Mouse (Mus musculus) forebrain, embryonic 12.5 days (tissue): Measurements from ENCODE around the gene Stac3. TPM values are rescaled to one million over a fixed set of nuclear protein-coding genes. Genes with fewer than 3 reads are reported as not detected.

Experiments used
- ATAC-seq: fragments of 200-750 bp; cut with Nextera tagmentation; 2 replicates; pipeline ENCODE4 v1.8.0; 2017; ENCODE audit warnings: moderate TSS enrichment; ENCODE audit not compliant: low FRiP score
- H3K27ac ChIP-seq: fragments of 300-500 bp; sonication (generic); 2 replicates; pipeline ENCODE4 v1.5.1; 2016; ENCODE audit warnings: mild to moderate bottlenecking
- H3K27me3 ChIP-seq: fragments of 300-500 bp; sonication (generic); 2 replicates; pipeline ENCODE4 v1.6.1; 2016; ENCODE audit warnings: mild to moderate bottlenecking
- H3K36me3 ChIP-seq: fragments of 300-500 bp; sonication (generic); replicated peaks from 2 replicates; pipeline ENCODE4 v1.6.1; 2016; ENCODE audit warnings: mild to moderate bottlenecking
- H3K4me1 ChIP-seq: fragments of 300-500 bp; sonication (generic); 2 replicates; pipeline ENCODE4 v1.6.1; 2016
- H3K4me2 ChIP-seq: fragments of 300-500 bp; sonication (generic); 2 replicates; pipeline ENCODE4 v1.6.1; 2016; ENCODE audit warnings: mild to moderate bottlenecking, moderate library complexity
- H3K4me3 ChIP-seq: fragments of 300-500 bp; sonication (generic); replicated peaks from 2 replicates; pipeline ENCODE4 v1.5.1; 2016; ENCODE audit warnings: mild to moderate bottlenecking
- H3K9ac ChIP-seq: fragments of 300-500 bp; sonication (generic); 2 replicates; pipeline ENCODE4 v1.6.1; 2016; ENCODE audit warnings: mild to moderate bottlenecking
- H3K9me3 ChIP-seq: fragments of 300-500 bp; sonication (generic); 2 replicates; pipeline ENCODE4 v1.6.1; 2016
- WGBS: fragments of 180-500 bp; shearing (Covaris S2); methylation state at CpG from one replicate; pipeline ENCODE4 v1.1.7; 2016; 5-methylcytosine and 5-hydroxymethylcytosine counted together
- polyA plus RNA-seq: library from polyadenylated mRNA; unstranded; fragments of >200 nt; fragmentation: Nextera tagmentation; extraction: Ambion mirVana; gene quantifications from 2 replicates; pipeline ENCODE4 v1.2.1, GENCODE M21; 2016

The Stac3 gene
- polyA plus RNA-seq, 1 experiment from 2014 or later: 1.8 TPM

DNA sequence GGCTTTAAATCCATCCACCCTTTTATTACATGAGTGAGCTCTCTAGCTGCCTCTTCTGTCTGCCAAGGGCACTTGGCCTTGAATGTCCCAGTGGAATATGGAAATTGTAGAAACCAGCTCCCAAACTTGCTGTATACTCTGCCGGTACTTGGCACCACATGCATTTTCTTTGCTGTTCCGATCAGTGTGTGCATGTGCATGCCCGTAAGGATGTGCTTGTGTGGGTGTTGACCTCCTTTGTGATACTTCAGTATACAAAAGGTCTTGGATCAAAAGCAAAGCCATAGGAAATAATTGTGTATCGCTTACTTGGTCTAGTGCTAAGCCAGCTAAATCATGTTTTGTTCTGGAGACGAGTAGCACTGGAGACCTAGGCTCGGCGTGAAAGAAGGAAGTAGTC is 12.6 kb upstream of the Stac3 start:
- ATAC-seq: no peak
- Histone ChIP-seq H3K4me2 (no peak overlapping the region), H3K4me1 (no peaks in the 10 kb centered on the region), H3K27me3 (no peaks in the 10 kb centered on the region), H3K9me3 (no peaks in the 10 kb centered on the region), H3K27ac (no peak overlapping the region), H3K36me3 (peaks cover 78% of the 10 kb centered on the region), H3K4me3 (no peak overlapping the region), H3K9ac (no peak overlapping the region)
- WGBS: 88% methylated on average over 7 of the region's 7 CpGs

DNA sequence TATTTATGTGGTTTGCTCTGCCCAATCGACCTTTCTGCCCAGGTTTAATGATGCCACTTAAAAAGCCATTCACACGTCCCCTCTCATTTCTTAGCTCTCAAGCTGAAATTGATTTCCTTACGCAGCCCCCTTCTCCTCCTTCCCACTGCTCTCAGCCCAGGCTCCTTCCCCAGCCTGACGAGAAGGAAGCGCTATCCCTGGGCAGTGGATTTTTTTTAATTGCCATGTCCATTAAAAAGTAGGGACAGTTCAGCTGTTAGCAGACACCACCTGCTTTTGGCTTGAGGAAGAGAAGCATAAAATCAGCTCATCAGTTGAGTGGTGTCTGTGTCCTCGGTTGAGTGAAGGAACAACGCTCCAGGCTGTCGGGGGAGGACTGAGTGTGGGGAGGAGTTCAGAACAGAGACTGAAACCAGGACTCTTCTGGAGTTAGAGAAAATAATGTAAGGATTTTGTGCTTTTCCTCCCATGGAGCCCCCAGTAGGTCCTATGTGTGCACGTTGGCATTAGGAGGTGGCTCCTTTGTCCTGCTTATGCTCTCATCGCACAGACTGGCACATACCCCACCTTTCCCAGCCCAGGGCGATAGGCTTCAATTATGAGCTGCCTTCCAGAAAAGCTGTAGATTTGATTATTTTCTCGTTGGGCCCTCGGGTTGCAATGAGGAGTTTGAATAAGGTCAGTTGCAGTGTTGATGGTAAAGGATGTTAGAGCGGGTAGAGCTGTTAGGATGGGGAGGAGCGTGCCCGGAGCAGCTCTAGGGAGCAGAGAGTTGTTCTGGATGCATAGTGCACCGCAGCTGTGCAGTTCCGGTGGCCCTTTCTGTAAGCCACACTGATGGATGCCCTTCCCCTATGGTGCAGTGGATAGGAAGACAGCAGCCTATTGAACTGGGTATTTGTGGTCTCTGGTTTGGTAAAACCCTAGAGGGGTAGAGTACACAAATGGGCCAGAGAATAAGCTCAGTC is 11.0 kb upstream of the Stac3 start:
- Histone ChIP-seq H3K4me1 (no peaks in the 10 kb centered on the region), H3K4me3 (no peak overlapping the region), H3K9ac (no peak overlapping the region), H3K27me3 (no peaks in the 10 kb centered on the region), H3K4me2 (no peak overlapping the region), H3K27ac (peak overlapping the region; percentile 50; the same call in 1 of the 2 replicates), H3K36me3 (peaks cover 76% of the 10 kb centered on the region), H3K9me3 (no peaks in the 10 kb centered on the region)
- 84% methylated on average over 18 of the region's 18 CpGs for WGBS
- no peak for ATAC-seq

DNA sequence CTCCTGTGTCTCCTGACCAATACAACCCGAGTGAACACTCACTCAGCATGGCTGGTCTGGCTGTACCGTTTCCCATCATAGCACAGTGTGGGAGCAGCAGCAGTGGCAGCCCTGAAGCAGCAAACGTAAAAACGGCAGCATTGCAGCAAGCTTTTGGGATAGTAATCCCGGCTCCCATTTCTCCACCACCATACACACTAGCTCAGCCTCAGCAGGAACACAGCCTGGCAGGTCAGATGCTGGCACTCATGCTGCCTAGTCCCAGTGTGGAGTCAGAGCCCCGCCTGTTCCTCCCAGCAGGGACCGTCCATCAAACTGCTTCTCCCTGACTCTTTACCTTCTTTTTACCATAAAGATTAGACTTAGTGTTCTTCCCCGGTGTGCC is 10.4 kb upstream of the Stac3 start:
- Histone ChIP-seq H3K4me1 (no peaks in the 10 kb centered on the region), H3K4me2 (no peak overlapping the region), H3K9ac (no peak overlapping the region), H3K27ac (peak overlapping the region; percentile 50; the same call in 1 of the 2 replicates), H3K9me3 (no peaks in the 10 kb centered on the region), H3K27me3 (no peaks in the 10 kb centered on the region), H3K36me3 (peaks cover 78% of the 10 kb centered on the region), H3K4me3 (no peak overlapping the region)
- ATAC-seq: no peak
- 82% methylated on average over 8 of the region's 8 CpGs for WGBS

DNA sequence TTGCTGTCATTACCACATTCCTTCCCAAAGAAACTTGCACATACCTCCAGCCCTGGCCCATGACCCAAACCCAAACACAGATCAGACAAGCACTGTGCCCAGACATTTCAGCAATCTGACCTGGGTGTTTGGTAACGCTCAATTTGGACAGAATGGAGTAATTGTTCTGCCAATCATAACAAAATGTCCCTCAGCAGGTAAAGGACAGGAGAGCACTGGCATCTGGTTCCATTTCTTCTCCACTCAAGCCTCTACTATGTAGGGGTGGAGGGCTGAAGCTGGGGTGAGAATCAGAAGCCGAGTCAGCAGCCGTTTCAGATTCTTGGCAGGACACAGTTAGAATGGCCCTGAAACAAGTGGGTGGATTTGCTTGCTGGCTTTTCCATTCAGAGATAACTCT is 9.4 kb upstream of the Stac3 start:
- 87% methylated on average over 3 of the region's 3 CpGs for WGBS

DNA sequence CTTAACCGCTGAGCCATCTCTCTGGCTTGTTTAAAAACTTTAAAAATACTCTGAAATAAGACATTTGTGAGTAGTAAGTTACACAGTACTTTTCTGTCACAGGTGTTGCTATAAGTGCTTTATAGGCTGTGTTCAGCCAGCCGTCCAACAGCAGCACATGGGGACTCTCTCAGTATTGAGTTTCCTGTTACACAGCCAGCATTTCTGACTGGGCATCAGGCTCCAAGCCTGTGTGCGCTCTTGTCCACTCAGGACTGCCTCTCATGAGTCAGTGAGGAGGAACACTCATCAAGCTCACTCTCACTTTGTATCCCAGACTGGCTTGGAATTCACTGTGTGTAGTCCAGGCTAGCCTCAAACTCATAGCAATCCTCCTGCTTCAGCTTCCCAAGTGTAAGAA is 5.3 kb upstream of the Stac3 start:
- peaks cover 84% of the 10 kb centered on the region for H3K36me3 ChIP-seq
- H3K4me2 ChIP-seq: no peak overlapping the region
- no peak overlapping the region for H3K4me3 ChIP-seq
- no peak overlapping the region for H3K27ac ChIP-seq
- H3K9ac ChIP-seq: no peak overlapping the region
- ATAC-seq: no peak
- no peaks in the 10 kb centered on the region for H3K27me3 ChIP-seq
- WGBS: 97% methylated on average over 3 of the region's 3 CpGs
- no peaks in the 10 kb centered on the region for H3K4me1 ChIP-seq
- H3K9me3 ChIP-seq: no peaks in the 10 kb centered on the region

More for the DNA sequence above, 9.4 kb upstream of the Stac3 start:
- Histone ChIP-seq H3K9me3 (no peaks in the 10 kb centered on the region), H3K4me2 (no peak overlapping the region), H3K36me3 (peaks cover 85% of the 10 kb centered on the region), H3K4me3 (no peak overlapping the region), H3K4me1 (no peaks in the 10 kb centered on the region), H3K27ac (no peak overlapping the region), H3K27me3 (no peaks in the 10 kb centered on the region), H3K9ac (no peak overlapping the region)
- ATAC-seq: no peak

DNA sequence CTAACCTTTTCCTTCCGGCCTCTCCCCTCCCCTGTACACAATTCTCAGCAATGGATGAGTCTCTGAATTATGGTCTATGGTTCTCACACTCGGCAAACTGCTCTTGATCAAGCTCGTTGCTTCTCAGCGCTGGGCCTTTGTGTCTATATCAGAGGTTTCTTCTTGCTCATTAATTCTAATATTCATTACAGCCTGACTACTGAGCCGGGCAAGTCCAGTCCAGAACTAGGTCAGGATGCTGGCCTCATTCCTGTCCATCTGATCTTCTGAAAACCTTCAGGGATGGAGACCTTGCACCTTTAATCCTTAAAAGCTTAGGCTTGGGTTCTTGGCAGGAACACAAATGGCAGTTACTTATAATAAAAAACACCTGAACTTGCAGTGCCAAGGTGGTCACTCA is 2.0 kb upstream of the Stac3 start:
- Histone ChIP-seq H3K27me3 (no peaks in the 10 kb centered on the region), H3K36me3 (peaks cover 53% of the 10 kb centered on the region), H3K4me1 (no peaks in the 10 kb centered on the region), H3K4me3 (no peak overlapping the region), H3K27ac (no peak overlapping the region), H3K9ac (no peak overlapping the region), H3K9me3 (no peaks in the 10 kb centered on the region), H3K4me2 (no peak overlapping the region)
- 86% methylated on average over 5 of the region's 5 CpGs for WGBS
- no peak for ATAC-seq

DNA sequence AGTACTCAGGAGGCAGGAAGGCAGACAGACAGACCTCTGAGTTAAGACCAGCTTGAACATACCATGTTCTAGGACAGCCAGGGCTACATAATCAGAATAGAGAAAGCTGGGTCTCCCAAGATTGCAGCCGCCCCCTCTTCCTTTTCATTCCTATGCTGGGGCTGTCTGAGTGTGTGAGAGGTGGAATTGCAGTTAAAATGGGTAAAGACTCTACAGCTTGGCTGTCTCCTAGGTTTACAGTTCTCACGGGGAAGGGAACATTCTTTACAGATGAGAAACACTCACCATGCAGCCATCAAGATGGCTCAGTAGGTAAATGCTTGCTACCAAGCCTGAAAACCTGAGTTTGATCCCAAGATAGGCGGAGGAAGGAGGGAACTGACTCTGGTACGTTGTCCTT is 1.4 kb upstream of the Stac3 start:
- ATAC-seq: no peak
- Histone ChIP-seq H3K4me3 (no peak overlapping the region), H3K36me3 (peaks cover 48% of the 10 kb centered on the region), H3K9me3 (no peaks in the 10 kb centered on the region), H3K4me2 (no peak overlapping the region), H3K27me3 (no peaks in the 10 kb centered on the region), H3K27ac (no peak overlapping the region), H3K4me1 (no peaks in the 10 kb centered on the region), H3K9ac (no peak overlapping the region)
- WGBS: 82% methylated on average over 4 of the region's 4 CpGs

DNA sequence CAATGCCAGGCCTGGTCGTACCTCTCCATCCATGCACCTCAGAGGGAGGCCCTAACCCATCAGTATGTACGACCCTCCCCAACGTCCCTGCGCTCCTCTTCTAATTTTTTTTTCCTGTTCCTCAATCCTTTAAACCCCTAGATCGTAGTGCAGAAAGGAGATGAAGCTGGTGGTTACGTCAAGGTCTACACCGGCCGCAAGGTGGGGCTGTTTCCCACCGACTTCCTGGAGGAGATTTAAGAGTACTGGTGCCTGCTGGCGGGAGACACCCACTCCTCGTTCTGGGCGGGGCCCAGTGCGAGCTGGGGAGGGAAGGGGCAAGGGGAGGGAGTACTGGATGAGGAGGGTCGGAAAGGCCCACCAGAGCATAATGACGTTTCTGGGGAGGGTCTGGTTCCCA is 6.8 kb downstream of the Stac3 start:
- no peak for ATAC-seq
- H3K36me3 ChIP-seq: no peaks in the 10 kb centered on the region
- 0 out of 2 replicates have a peak overlapping the region, but pooled peaks have one; percentile 7 for H3K9ac ChIP-seq
- peaks cover 67% of the 10 kb centered on the region for H3K27me3 ChIP-seq
- H3K9me3 ChIP-seq: no peaks in the 10 kb centered on the region
- 0 out of 2 replicates have a peak overlapping the region, but pooled peaks have one; percentile 43 for H3K4me3 ChIP-seq
- H3K4me1 ChIP-seq: peaks cover 50% of the 10 kb centered on the region
- peak overlapping the region; percentile 76 for H3K4me2 ChIP-seq
- 1% methylated on average over 15 of the region's 15 CpGs for WGBS
- peak overlapping the region; percentile 94; the same call in 1 of the 2 replicates for H3K27ac ChIP-seq

DNA sequence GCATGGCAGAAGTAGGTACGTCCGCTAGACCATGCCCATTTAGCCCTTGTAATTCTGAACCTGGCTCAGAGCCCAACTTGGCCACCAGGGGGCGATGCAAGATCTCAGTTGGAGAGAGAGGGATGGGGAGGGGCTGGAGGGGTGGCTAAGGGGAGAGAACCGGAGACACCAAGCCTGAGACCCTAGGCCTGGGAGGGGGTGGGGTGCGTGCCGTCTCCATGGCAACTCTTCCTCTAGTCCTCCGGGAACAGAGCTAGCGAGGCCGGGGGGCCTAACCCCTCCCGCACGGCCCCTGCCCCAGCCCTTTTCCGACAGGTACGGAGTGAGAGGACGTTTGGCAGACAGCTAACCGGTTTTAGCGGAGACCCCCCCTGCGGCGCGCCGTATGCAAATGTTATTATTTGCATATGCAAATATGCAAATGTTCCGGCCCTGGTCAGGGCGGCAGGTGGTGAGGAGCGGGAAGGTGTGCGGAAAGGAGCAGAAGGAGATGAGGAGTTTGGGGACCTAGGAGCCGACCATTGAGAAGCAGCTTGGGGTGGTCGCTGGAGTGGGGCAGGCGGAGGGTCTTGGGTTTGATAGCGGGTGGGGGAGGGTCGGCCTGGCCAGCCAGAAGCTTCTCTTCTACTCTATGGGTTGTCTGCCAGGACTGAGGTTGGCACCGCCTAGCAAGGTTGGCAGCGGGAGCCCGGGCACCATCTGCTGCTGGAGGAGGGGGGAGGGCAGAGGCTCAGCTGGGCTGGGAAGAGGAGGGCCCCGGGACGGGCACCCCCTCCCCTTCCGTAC is 7.8 kb downstream of the Stac3 start:
- Histone ChIP-seq H3K9me3 (no peaks in the 10 kb centered on the region), H3K4me2 (peak overlapping the region; percentile 76), H3K4me3 (peak overlapping the region; percentile 43), H3K27ac (peak overlapping the region; percentile 94), H3K9ac (peak overlapping the region; percentile 40), H3K36me3 (no peaks in the 10 kb centered on the region), H3K27me3 (peaks cover 77% of the 10 kb centered on the region), H3K4me1 (peaks cover 60% of the 10 kb centered on the region)
- peak; percentile 74 for ATAC-seq
- WGBS: under 1% methylated on average over 35 of the region's 35 CpGs

DNA sequence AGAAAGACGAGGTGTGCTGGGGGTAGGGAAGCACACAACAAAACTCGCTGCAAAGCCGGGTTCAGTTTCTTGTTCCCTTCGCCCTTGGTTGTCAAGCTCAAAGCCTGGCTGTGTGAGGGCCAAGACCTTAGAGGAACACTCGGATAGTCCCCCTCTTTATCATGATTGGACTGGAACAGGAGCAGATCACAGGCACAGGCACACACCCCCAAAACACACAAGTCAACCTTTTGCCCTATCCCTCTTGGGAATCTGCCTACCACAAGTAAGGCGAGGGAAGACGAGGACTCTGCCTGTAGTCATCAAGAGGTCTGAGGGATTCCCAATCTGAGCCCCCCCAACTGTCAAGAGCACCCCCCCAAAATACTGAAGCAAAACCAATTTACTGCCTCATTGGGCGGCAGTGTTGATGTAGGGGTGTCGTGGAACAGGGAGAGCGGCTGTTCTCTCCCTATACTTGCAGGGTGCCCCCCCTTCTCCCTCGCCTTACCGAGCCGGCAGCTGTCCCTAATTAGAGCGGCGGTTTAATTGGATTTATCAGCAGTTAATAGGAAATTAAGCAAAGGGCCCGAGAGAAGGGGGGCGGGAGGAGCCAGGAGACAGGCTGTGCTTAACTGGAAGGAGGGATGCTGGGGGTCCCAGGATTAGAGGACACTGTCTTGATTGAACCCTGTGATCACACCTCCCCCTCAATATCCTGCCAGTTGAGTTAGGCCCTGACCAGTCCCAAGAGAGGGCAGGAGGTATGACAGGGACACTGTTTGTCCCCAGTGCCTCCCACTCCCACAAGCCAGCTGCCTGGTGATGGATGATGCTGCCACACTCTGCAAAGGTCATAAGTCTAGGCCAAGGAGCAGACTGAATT is 8.6 kb downstream of the Stac3 start:
- no peaks in the 10 kb centered on the region for H3K36me3 ChIP-seq
- H3K4me1 ChIP-seq: peaks cover 68% of the 10 kb centered on the region
- peak overlapping the region; percentile 40 for H3K9ac ChIP-seq
- peak overlapping the region; percentile 94 for H3K27ac ChIP-seq
- H3K27me3 ChIP-seq: peaks cover 86% of the 10 kb centered on the region
- peak overlapping the region; percentile 43 for H3K4me3 ChIP-seq
- peak; percentile 15; the same call in 1 of the 2 replicates for ATAC-seq
- peak overlapping the region; percentile 76 for H3K4me2 ChIP-seq
- 2% methylated on average over 17 of the region's 17 CpGs for WGBS
- no peaks in the 10 kb centered on the region for H3K9me3 ChIP-seq

DNA sequence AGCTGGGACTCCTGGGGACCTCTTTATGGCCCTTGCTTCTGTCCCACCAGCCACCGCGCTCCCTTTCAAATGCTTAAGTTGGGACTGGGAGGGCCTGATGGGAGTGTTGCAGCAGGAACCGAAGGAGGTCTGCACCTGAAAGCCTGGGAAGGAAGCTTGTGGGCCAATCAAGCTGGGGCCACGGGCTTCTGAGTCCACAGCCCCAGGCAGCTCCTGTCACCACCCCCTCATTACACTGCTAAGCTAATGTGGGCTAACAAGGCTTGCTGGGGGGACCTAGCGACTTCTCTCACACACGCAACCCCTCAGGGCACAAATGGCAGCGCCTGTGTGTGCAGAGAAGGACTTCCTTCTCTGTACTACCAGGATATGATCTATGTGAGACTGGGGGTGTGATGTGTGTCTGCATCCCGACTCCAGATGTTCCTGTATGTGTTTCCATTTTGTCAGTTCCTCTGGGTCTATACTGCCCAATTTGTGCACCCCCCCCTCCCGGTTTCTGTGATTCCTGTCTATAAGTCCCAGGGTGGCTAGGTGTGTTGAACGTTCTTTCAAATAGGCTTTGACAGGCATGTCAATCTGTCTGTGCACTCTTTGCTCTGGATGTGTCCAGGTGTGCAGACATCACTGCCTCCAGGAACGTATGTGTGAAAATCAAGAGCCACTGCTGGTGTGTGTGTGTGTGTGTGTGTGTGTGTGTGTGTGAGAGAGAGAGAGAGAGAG is 9.6 kb downstream of the Stac3 start:
- Histone ChIP-seq H3K27ac (peak overlapping the region; percentile 94), H3K9ac (peak overlapping the region; percentile 68), H3K27me3 (peaks cover 95% of the 10 kb centered on the region), H3K36me3 (no peaks in the 10 kb centered on the region), H3K4me3 (peak overlapping the region; percentile 41), H3K9me3 (no peaks in the 10 kb centered on the region), H3K4me1 (peaks cover 78% of the 10 kb centered on the region), H3K4me2 (peak overlapping the region; percentile 76)
- WGBS: 3% methylated on average over 11 of the region's 11 CpGs
- no peak for ATAC-seq
